Mouse (Mus musculus): Measurements from ENCODE around the gene Gnmt. TPM values are rescaled to one million over a fixed set of nuclear protein-coding genes. Genes with fewer than 3 reads are reported as not detected.

Gene Gnmt
- polyA plus RNA-seq (2012; rRNA removed) = 13.4 and 14.1 TPM in 2 replicates

- Histone ChIP-seq H3K4me3 (replicated peaks; ENCODE audit: extremely low read depth, low read depth, low read length) (peak within 1 kb of the TSS; percentile 35), H3K4me1 (ENCODE audit: control insufficient read depth, insufficient read depth, low read length) (no peaks in the 10 kb centered on the region)
- 21% methylated on average over 24 of the region's 24 CpGs for WGBS
- DNase-seq = peak; percentile 68
- TF ChIP-seq CTCF (IDR thresholded peaks at IDR 0.05; ENCODE audit: insufficient read depth, low read length) = no peak
- TF ChIP-seq POLR2A (IDR thresholded peaks at IDR 0.05; ENCODE audit: borderline replicate concordance, extremely low read depth, low read depth, low read length) = peak; percentile 36; the same call in 1 of the 2 replicates
These were observed at the start of gene Gnmt for GRCm38 (mm10) chr17:46728904-46729318. Gene Gnmt (minus strand): TSS chr17:46729168.

GRCm38 (mm10) chr17:46776087-46776486 is 47.1 kb upstream of the Gnmt start:
- TF ChIP-seq POLR2A (IDR thresholded peaks at IDR 0.05; ENCODE audit: borderline replicate concordance, extremely low read depth, low read depth, low read length) (no peak), CTCF (IDR thresholded peaks at IDR 0.05; ENCODE audit: insufficient read depth, low read length) (no peak)
- WGBS = 64% methylated on average over 3 of the region's 3 CpGs

DNA sequence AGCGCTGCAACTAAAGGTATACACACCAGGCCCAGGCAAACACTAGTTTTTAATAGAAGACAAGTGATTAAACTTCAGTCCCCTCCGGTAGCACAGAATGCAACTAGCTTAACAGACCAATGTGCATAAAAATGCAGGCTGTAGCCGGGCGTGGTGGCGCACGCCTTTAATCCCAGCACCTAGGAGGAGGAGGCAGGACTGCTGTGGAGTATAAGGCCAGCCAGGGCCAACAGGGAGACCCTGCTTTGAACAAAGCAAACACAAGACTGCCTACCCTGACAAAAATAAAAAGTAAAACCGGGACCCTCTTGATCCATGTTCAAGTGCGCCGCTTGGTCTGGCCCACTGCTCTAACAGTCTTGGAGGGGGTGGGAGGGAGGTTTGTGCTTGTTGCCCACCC is 46.1 kb upstream of the Gnmt start:
- no peak overlapping the region for H3K4me3 ChIP-seq (replicated peaks; ENCODE audit: extremely low read depth, low read depth, low read length)

More at GRCm38 (mm10) chr17:46776087-46776486, 47.1 kb upstream of the Gnmt start:
- DNase-seq = no peak
- Histone ChIP-seq H3K4me3 (replicated peaks; ENCODE audit: extremely low read depth, low read depth, low read length) (no peak overlapping the region), H3K4me1 (ENCODE audit: control insufficient read depth, insufficient read depth, low read length) (peaks cover 2% of the 10 kb centered on the region; the same call in 1 of the 2 replicates)

GRCm38 (mm10) chr17:46774131-46774472 is 45.1 kb upstream of the Gnmt start:
- WGBS = 50% methylated on average over 2 of the region's 2 CpGs
- no peak overlapping the region for H3K4me3 ChIP-seq (replicated peaks; ENCODE audit: extremely low read depth, low read depth, low read length)
- H3K4me1 ChIP-seq (ENCODE audit: control insufficient read depth, insufficient read depth, low read length) = peaks cover 2% of the 10 kb centered on the region; the same call in 1 of the 2 replicates
- TF ChIP-seq CTCF (IDR thresholded peaks at IDR 0.05; ENCODE audit: insufficient read depth, low read length) = no peak
- TF ChIP-seq POLR2A (IDR thresholded peaks at IDR 0.05; ENCODE audit: borderline replicate concordance, extremely low read depth, low read depth, low read length) = no peak
- DNase-seq = no peak

More for the DNA sequence above, 46.1 kb upstream of the Gnmt start:
- TF ChIP-seq POLR2A (IDR thresholded peaks at IDR 0.05; ENCODE audit: borderline replicate concordance, extremely low read depth, low read depth, low read length) = no peak
- TF ChIP-seq CTCF (IDR thresholded peaks at IDR 0.05; ENCODE audit: insufficient read depth, low read length) = no peak
- peaks cover 2% of the 10 kb centered on the region; the same call in 1 of the 2 replicates for H3K4me1 ChIP-seq (ENCODE audit: control insufficient read depth, insufficient read depth, low read length)
- no peak for DNase-seq
- WGBS = 91% methylated on average over 9 of the region's 9 CpGs

- Histone ChIP-seq H3K4me3 (replicated peaks; ENCODE audit: extremely low read depth, low read depth, low read length) (peak overlapping the region; percentile 96), H3K4me1 (ENCODE audit: control insufficient read depth, insufficient read depth, low read length) (peaks cover 2% of the 10 kb centered on the region; the same call in 1 of the 2 replicates)
- TF ChIP-seq CTCF (IDR thresholded peaks at IDR 0.05; ENCODE audit: insufficient read depth, low read length) (no peak), POLR2A (IDR thresholded peaks at IDR 0.05; ENCODE audit: borderline replicate concordance, extremely low read depth, low read depth, low read length) (no peak)
- no peak for DNase-seq
- WGBS = 6% methylated on average over 20 of the region's 20 CpGs
These were observed 44.5 kb upstream of the Gnmt start for GRCm38 (mm10) chr17:46773278-46774130.

- DNase-seq = peak; percentile 85
- TF ChIP-seq CTCF (IDR thresholded peaks at IDR 0.05; ENCODE audit: insufficient read depth, low read length) (no peak), POLR2A (IDR thresholded peaks at IDR 0.05; ENCODE audit: borderline replicate concordance, extremely low read depth, low read depth, low read length) (peak; percentile 93)
- WGBS = under 1% methylated on average over 50 of the region's 50 CpGs
- Histone ChIP-seq H3K4me3 (replicated peaks; ENCODE audit: extremely low read depth, low read depth, low read length) (peak within 1 kb of the TSS; percentile 96), H3K4me1 (ENCODE audit: control insufficient read depth, insufficient read depth, low read length) (peaks cover 2% of the 10 kb centered on the region; the same call in 1 of the 2 replicates)
These were observed 43.7 kb upstream of the Gnmt start, which contains the start of gene 2310039H08Rik for GRCm38 (mm10) chr17:46772404-46773277. Gene 2310039H08Rik (plus strand): TSS chr17:46772635.

- H3K4me3 ChIP-seq (replicated peaks; ENCODE audit: extremely low read depth, low read depth, low read length) = peak overlapping the region; percentile 96
- peaks cover 2% of the 10 kb centered on the region; the same call in 1 of the 2 replicates for H3K4me1 ChIP-seq (ENCODE audit: control insufficient read depth, insufficient read depth, low read length)
- 4% methylated on average over 5 of the region's 5 CpGs for WGBS
- no peak for DNase-seq
- TF ChIP-seq CTCF (IDR thresholded peaks at IDR 0.05; ENCODE audit: insufficient read depth, low read length) (no peak), POLR2A (IDR thresholded peaks at IDR 0.05; ENCODE audit: borderline replicate concordance, extremely low read depth, low read depth, low read length) (no peak)
These were observed 43.1 kb upstream of the Gnmt start for GRCm38 (mm10) chr17:46772038-46772403.

- no peak for DNase-seq
- Histone ChIP-seq H3K4me1 (ENCODE audit: control insufficient read depth, insufficient read depth, low read length) (peaks cover 2% of the 10 kb centered on the region; the same call in 1 of the 2 replicates), H3K4me3 (replicated peaks; ENCODE audit: extremely low read depth, low read depth, low read length) (no peak overlapping the region)
- 59% methylated on average over 17 of the region's 17 CpGs for WGBS
- TF ChIP-seq POLR2A (IDR thresholded peaks at IDR 0.05; ENCODE audit: borderline replicate concordance, extremely low read depth, low read depth, low read length) (no peak), CTCF (IDR thresholded peaks at IDR 0.05; ENCODE audit: insufficient read depth, low read length) (no peak)
These were observed 42.6 kb upstream of the Gnmt start for GRCm38 (mm10) chr17:46771616-46772015.

- TF ChIP-seq CTCF (IDR thresholded peaks at IDR 0.05; ENCODE audit: insufficient read depth, low read length) (no peak), POLR2A (IDR thresholded peaks at IDR 0.05; ENCODE audit: borderline replicate concordance, extremely low read depth, low read depth, low read length) (no peak)
- no peak for DNase-seq
- no peak overlapping the region for H3K4me3 ChIP-seq (replicated peaks; ENCODE audit: extremely low read depth, low read depth, low read length)
- peaks cover 2% of the 10 kb centered on the region; the same call in 1 of the 2 replicates for H3K4me1 ChIP-seq (ENCODE audit: control insufficient read depth, insufficient read depth, low read length)
- 91% methylated on average over 4 of the region's 4 CpGs for WGBS
These were observed 42.1 kb upstream of the Gnmt start for GRCm38 (mm10) chr17:46771025-46771424.

All from lung, adult 2 months (tissue).